Mouse (Mus musculus) cortical plate, adult 2 months (tissue): ENCODE measurements around the gene Abi3.

ENCODE experiments used
- CTCF ChIP-seq: fragments of 200-500 bp; IDR thresholded peaks from 2 replicates; pipeline ENCODE4 v1.5.1; 2011; ENCODE audit warnings: mild to moderate bottlenecking, control low read depth, low read length; ENCODE audit not compliant: insufficient read depth; ENCODE audit errors: extremely low read depth
- POLR2A ChIP-seq: fragments of 200-500 bp; IDR thresholded peaks from 2 replicates; pipeline ENCODE4 v1.6.1; 2011; ENCODE audit warnings: mild to moderate bottlenecking, low read length, control low read depth; ENCODE audit not compliant: insufficient read depth; ENCODE audit errors: extremely low read depth

GRCm38 (mm10) chr11:95833006-95833570, 9.2 kb downstream of the Abi3 start:
- no peak for TF ChIP-seq CTCF
- no peak for TF ChIP-seq POLR2A
